Mouse (Mus musculus) left cerebral cortex, adult 11 months (tissue): ENCODE measurements around the gene Cul4a.
A peak's percentile ranks its signal among the peaks of the same experiment; 100 is the strongest.
"Not testable (repeated sequence)": the region's sequence is repeated elsewhere in the genome, so short reads cannot be mapped to it uniquely, and the experiment has no call there.

Source experiments
- DNase-seq: peaks from one replicate; pipeline ENCODE4 v3.0.0; 2022; ENCODE audit warnings: low spot score

The Cul4a gene

DNA sequence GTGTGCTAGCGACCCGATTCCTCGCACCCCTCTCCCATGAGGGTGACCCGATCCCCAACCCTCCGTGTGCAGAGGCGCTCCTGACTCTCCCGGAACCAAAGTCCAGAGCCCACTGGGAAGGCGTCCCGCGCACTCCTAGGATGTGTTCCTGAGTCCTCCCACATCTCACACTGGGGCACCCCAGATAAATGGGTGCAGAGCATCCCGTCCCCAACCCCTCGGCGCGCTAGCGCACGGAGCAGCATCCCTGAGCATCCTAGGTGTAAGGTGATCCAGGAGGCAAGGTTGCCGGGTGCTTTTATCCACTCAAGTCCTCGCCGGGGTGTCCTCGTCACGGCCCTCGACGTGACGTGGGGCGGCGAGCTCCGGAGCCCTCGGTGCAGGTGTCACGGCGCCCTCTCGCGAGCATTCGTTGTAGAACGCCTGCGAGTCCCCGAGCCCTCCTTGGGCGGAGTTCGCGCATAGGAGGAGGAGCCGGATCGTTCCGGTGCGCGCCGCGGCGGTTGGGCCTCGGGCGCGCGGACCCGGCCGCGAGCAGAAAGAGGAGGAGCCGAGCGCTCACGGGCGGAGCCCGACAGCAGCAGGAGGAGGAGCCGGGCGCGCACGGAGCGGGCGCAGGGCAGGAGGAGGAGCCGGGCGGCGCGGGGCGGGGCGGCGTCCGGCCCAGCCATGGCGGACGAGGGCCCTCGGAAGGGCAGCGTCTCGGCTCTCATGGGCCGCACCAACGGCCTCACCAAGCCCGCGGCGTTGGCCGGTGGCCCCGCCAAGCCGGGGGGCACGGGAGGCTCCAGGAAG is at the start of gene Cul4a, which contains the start of gene Pcid2:
TSS of gene Cul4a (plus strand) at position 535 of the 795 bp plus-strand sequence.
TSS of gene Pcid2 (minus strand) at position 373 of the 795 bp plus-strand sequence.
- peak; percentile 94 for DNase-seq

DNA sequence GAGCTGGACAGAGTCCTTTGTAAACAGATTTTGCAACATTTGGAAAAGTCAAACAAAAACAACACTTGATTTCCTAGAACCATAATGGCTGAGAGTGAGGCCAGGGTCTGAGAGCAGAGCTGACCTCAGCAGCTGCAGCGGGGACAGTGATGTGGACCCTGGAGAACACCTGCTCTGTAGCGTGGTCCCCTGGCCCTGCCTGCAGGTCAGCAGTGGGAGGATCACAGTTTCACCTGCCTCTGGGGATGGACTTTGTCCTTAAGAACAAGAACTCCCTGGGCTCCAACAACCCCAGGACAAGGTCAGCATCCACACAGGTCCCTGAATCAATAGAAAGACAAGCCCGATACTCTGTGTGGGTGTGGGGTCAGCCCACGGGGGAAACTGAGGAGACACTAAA is 48.1 kb upstream of the Cul4a start:
- DNase-seq, result no peak

DNA sequence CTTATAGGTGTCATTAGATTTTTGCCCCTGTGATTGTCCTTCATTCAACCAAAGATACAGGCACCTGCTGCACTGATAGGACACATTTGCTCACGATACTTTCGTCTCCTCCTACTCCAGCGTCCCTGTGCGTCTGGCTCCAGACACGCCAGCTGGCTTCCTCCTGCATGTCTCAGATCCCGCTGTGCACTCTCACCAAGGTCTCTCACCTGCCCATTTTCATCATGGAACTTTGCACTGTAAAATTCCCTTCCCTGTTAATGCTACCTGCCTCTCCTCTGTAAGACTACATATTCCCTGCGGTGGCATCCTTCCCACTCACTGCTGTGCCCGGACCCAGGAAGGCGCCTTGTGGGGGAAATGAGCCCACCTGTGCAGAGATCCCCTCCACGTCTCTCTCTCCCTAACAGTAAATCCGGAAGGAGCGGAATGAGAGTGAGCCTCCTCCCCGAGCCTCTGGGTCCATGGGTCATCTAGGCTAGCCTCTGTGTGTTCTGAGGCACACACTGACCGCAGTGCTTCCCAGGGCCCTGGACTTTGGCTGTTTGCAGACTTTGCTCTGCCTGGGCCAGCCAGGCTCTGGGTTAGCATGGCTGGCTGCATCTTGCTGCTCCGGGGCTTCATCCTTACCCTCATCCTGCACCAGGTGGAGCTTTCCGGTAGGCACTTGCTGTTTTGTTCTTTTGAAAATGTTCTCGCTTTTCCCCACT is 44.8 kb upstream of the Cul4a start, which contains the start of gene Proz:
TSS of gene Proz (plus strand) at position 474 of the 710 bp plus-strand sequence.
- DNase-seq, result no peak

DNA sequence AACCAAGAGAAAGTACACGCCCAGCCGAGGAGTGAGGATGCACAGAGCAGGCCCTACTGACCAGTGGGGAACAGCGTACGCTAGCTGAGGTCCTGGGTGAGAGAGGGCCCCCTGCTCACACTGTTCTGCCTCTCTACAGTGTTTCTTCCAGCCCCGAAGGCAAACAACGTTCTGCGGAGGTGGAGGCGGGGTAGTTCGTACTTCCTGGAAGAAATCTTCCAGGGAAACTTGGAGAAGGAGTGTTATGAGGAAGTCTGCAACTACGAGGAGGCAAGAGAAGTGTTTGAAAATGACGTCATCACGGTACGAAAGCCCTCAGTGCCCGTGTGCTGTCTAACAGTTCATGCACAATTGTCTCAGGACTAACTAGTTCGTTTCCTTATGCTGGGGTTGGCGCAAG is 42.3 kb upstream of the Cul4a start:
- DNase-seq, result no peak

DNA sequence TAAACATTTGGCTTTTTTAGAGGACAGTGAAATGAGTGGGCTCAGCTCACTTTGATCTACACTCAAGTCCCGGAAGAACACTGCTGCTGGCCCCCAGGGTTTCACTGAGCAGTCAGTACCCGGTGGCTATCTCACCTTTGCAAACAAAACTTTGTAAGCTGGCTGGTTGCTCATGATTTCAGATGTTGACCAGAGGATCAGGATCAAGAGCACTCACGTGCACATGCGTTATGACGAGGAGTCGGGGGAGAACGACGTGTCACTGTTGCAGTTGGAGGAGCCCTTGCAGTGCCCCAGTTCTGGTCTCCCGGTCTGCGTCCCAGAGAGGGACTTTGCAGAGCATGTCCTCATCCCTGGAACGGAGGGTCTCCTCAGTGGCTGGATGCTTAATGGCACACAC is 32.2 kb upstream of the Cul4a start:
- no peak for DNase-seq

DNA sequence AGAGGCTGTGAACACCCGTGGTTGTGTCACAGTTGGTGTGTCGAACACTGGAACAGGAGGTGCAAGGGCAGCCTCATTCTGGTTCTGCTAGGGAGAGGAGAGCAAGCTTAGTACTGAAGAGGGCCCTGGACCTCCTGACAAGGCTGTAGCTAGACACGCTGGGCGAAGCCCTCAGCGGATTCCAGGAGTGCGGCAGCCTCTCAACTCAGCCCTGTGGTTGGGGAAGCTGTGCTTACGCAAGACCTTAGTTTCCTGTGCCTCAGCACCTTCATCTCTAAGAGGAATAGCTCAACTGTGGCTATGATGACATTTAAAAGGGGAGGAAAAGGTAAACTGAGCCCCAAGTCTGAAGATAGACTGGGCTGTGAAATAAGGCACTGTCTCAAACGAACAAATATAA is 30.4 kb upstream of the Cul4a start:
- no peak for DNase-seq

DNA sequence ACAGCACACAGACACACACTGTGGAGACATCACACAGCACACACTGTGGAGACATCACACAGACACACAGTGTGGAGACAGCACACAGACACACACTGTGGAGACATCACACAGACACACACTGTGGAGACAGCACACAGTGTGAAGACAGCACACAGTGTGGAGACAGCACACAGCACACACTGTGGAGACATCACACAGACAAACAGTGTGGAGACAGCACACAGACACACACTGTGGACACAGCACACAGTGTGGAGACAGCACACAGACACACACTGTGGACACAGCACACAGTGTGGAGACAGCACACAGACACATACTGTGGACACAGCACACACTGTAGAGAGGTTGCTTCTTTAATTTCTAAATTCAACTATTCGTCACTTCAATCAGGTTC is 29.8 kb upstream of the Cul4a start:
- DNase-seq, result not testable (repeated sequence)

DNA sequence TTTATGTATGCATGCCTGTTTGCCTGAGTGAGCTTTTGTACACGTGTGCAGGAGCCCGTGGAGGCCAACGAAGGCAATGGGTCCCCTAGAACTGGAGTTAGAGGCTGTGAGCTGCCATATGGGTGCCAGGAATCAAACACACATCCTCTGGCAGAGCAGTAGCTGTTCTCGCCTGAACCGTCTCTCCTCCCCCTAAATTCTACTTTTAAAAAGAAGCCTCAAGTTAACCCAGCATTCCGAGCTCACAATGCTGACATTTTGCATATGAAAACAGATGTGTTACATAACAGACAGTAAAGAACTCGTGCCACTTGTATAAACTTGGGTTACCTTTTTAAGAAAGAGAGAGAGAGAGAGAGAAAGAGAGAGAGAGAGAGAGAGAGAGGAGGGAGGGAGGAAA is 27.9 kb upstream of the Cul4a start:
- DNase-seq, result no peak

DNA sequence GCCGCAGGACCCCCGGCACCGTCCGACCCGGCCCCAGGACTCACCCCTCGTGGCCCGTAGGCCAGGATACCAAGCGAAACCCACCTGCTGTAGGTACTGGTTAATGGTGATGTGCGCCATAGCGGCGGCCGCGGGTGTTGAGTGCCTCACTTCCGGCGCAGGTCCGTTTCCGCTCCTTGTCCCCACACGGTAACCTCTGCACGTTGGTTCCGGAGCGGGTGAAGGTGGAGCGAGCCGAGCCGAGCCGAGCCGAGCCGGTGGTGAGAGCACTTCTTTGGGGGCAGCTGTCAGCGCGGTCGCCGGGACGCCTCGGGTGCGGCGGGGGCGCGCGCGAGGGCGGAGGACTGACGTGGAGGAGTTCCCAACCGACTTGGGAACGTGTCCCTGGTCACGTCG is 732 bp upstream of the Cul4a start:
- peak; percentile 82 for DNase-seq

DNA sequence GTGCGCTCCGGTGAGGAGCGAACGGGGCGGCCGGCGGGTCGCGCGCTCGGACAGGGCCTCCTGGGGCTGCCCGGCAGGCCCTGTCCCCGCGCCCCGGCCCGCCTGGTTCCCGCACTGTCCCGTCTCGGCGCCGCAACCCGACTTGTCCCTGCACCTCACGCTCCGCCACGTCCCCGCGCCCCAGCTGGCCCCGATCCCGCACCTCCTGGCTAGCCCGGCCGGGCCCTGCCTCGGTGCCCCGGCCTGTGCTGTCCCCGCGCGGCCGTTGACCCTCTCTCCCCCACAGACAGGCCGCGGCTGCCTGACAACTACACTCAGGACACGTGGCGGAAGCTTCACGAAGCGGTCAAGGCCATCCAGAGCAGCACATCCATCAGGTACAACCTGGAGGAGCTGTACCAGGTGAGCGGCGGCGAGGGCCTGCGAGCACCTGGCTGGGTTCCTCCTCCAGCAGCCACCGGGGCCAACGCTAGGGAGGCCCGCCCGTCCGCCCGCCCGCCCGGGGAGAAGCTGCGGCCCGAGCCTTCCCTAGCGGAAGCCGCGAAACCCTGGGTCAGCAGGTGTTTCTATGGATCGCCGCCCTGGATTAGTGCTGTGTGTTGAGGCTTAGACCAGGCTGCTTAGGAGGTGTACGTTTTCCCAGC is 609 bp downstream of the Cul4a start:
- no peak for DNase-seq

DNA sequence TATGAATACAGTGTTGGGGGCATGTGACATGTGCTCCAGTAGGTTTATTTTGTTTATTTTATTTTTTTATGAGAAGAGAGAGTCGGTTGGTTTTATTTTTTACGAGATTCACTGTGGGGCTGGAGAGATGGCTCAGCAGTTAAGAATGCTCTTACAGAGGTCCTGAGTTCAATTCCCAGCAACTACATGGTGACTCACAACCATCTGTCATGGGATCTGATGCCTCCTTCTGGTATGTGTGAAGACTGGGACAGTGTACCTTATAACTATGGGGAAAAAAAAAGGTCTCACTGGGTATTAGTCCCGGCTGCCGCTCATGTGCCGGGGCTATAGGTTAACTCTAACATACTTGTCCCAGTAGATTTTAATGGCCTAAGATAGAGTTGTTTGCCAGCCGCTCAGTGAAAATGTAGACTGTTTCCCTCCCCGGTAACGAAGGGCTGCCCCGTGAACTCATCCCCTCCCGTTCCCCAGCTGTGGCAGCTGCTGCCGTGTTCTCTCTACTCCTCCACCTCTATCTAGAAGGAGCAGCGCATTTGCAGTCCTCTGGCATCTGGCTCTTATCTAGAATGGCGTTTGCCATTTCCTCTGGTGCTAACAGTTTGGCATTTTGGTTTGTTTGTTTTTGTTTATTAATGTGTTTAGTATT is 2.7 kb downstream of the Cul4a start:
- DNase-seq, result no peak

DNA sequence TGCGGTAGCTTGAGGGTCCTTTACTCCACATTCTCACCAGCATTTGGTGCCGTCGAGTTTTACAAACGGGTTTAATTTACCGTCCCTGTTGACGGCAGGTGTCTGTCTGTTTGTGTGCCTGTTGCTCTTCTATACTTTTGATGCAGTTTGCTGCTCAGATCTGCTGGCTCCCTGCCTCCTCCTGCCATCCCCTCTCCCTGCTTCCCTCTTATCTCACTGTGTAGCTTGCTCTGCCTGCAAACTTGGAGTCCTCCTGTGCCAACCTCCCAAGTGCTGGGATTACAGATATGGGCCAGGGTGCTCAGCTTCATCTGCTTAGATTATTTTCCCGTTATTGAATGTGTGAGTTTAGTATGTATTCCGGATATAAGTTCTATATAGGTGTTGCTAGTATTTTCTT is 3.5 kb downstream of the Cul4a start:
- no peak for DNase-seq

DNA sequence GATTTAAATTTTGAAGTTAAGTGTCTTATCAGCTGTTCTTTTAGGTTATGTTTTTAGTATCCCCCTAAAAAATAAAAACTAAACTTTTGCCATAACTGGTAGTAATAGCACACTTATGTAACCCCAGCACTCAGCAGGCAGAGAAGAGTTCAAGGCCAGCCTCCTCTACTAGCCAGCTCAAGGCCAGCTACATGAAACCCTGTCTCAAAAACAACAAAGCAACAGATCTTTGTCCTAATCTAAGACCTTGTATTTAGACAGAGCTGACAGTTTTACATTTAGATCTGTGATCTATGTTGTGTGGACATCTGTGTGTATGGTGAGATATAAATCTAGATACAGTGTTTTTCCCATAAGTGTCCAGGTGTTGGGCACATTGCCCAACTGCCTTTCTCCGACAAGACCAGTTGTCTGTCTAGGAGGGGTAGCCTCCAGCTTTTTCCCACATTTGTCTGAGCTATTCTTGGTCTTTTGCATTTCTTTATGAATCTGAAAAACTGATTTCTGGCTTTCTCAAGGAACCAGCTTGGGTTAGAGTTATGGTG is 4.1 kb downstream of the Cul4a start:
- no peak for DNase-seq

DNA sequence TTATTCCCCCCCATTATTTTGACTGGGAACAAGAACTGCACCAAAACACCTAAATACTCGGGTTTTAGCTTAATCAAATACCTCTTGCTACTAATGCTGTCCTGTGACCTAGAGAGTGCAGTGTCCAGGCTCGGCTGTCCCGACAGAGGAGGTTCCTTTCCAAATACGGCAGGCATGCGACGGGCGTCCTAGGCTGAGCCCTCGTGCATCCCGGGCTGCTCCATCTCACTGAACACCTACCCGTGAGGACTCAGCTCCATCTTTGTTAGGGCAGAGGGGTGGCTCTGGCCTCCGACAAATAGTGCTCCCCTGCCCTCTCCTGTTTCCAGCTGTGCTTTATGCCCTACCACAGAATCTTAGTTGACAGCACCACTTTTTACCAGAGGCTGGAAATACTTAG is 6.5 kb downstream of the Cul4a start:
- DNase-seq, result no peak

DNA sequence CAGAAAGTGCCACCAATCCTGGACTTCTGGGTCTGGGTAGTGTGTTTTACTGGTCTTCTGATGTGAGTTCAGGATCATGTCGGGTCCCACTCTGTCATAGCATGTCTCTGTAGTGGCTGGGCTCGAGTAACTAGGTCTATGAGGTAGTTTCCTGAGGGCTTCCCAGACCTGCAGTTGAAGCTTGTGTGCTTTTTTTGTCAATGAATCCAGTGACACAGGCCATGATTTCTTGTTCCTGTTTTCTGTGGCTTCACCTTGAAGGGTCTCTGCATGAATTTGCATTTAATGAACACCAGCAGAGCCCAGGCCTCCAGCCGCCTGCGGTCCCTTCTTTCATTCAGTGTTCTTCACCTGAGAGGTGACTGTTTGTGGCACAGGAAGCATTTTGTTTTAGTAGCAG is 7.8 kb downstream of the Cul4a start:
- DNase-seq, result no peak

DNA sequence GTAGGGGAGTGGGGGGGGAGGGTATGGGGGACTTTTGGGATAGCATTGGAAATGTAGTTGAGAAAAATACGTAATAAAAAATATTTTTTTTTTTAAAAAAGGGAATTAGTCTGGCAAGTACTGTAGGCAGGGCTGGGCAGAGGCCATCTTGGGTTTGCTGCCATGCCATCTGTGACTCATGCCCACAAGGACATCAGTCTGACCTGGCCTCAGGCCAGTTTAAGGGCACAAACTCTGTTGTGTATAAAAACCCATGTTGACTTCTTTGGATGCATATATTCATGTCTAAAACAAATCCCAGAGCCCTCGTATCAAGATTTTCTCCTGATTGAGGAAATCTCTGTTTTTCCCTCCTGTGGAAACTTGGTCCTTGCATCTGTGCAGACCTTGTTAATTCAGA is 11.7 kb downstream of the Cul4a start:
- DNase-seq, result no peak

DNA sequence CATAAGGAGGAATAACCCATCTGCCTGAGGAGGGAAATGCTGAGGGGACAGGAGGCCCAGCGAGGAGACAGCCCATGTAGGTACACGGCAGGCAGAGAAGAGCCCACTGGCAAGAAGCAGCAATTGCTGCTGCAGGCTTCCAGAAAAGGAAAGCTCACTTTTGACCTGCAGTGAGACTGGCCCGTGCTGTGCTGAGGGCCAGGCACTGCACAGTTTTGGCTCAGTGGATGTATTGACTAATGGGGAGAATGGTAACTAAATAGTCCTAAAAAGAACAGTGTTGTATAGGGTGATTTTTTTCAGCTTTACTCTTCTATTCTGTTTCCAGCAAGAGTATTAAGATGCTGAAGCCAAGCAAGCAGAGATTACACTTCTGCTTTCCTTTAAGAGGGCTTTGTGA is 13.1 kb downstream of the Cul4a start:
- no peak for DNase-seq

DNA sequence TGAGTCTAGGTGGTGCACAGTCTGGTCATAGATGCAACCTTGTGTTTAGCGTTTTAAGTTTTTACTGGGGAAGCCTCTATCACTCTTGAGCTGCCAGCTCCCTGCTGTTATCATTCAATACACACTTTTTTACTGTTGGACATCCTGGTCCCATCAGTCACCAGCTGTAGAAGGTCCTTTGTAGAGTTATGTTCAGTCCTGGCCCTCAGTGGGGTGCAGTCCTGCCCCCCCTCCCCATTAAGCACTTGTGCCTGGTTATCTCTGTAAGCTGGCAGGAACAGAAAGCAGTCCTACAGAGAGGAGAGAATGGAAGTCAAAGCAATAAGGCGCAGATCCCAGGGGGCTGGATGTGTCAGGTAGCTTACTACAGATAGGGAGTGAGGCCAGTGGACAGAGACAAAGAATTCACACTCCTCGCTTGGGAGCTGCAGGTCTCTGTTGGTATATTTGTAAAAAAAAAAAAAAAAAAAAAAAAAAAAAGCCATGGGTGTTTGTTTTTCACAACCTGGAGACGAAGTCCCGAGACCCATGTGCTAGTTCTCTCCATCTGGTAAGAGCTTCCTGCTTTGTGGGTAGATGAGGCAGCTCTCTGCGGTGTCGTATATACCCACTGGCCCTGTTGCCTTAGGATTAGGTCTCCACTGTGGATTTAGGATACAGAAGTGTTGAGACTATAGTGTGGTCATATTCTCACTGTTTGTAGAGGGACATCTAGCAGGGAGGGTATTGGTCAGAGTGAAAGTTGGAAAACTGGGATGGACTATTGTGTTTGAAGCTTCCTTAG is 15.7 kb downstream of the Cul4a start:
- DNase-seq, result no peak

DNA sequence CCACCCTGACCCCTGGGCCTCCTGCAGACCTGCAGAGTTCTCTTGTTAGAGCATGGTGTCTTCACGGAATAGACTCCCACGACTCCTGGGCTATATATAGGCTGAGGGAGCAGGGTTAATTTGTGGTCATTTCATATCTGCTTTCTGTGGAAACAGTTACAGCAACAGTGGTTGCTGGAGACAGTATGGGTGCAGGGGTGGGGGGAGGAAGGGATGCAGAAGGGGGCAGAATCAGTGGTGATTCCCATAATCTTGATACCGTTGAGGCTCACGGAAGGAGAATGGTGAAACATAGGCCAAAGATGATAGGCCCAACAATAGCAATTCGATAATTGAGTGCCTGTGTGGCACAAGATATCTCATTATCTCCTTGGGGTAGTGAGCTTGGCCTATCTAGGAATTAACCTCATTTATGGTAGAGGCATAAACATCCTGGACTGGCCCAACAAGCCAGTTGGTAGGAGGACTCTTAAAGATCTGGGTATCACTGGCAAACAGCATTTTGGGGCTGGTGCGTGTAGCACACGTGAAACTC is 17.5 kb downstream of the Cul4a start:
- no peak for DNase-seq

DNA sequence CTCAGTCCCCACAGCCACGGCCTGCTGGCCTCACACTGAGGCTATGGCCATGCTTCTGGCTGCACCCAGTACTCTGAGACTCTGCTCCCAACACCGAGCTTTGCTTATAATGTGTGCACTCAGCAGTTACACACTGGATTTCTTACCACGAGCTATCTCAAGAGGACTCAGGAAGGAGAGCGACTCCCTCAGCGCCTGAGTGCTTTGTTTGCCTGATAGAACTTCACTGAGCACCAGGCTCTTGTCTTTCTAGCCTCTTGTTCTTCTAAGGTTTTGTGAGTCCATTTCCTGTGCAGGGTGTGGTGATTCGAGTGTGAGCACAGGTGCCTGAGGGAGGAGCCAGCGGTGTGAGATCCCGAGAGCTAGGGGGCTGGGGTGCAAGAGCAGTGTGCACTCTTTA is 19.5 kb downstream of the Cul4a start:
- no peak for DNase-seq

DNA sequence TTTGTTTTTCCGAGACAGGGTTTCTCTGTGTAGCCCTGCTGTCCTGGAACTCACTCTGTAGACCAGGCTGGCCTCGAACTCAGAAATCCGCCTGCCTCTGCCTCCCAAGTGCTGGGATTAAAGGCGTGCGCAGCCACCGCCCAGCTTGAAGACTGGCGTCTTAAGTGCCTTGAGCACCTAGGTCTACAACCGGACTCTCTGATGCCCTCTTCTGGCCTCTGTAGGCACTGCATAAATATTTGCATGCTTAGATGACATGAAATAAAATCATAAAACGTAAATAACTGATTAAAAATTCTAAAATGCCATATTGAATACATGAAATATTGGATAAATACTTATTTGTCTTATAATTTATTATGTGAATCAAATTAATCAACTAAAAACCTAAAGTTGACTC is 26.8 kb downstream of the Cul4a start:
- not testable (repeated sequence) for DNase-seq
